Mouse (Mus musculus) right cerebral cortex, postnatal 14 days (tissue): ENCODE measurements around the gene Kcnip2.

ENCODE experiments used
- DNase-seq: peaks from one replicate; pipeline ENCODE4 v3.0.0; 2022

The Kcnip2 gene

GRCm38 (mm10) chr19:45780350-45780915 is 35.4 kb downstream of the Kcnip2 start:
- DNase-seq: no peak

- DNase-seq: no peak
These were observed 40.4 kb downstream of the Kcnip2 start for GRCm38 (mm10) chr19:45775486-45775885.

GRCm38 (mm10) chr19:45771501-45771900 is 44.4 kb downstream of the Kcnip2 start:
- DNase-seq: no peak

DNA sequence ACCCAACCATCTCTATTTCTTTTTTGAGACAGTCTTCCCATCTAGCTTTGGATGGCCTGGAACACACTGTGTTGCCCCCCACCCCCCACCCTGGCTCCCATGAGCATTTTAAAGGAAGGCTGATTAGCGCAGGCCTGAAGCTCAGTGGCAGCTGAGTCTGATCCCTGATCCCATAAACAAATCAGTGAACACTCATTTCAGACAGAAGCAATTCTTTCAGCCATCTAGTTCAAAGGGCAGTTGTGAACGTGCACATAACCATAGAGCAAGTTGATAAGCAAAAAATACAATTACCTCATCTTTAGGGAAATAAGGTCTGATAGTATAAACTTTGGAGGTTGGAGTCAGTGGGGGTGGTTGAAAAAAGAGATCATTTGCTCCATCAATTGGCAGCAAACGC is 55.1 kb downstream of the Kcnip2 start:
- DNase-seq: no peak

GRCm38 (mm10) chr19:45758671-45759070 is 57.2 kb downstream of the Kcnip2 start:
- no peak for DNase-seq

DNA sequence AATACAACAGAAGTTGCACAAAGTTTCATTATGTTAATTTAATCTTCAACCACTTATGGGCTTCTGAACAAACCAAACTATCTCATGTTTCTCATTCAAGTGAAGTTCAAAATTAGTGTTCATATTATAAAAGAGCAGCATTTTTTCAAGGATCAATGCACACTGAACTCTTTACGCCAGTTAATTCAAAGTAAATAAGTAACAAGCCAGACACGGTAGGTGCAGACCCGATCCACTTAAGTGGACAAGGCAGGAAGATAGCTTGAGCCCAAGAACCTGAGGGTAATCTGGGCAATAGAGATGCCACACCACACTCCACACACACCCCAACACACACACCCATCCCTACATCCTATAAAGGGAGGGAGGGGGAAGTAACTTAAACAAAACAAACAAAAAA is 62.3 kb downstream of the Kcnip2 start:
- no peak for DNase-seq

DNA sequence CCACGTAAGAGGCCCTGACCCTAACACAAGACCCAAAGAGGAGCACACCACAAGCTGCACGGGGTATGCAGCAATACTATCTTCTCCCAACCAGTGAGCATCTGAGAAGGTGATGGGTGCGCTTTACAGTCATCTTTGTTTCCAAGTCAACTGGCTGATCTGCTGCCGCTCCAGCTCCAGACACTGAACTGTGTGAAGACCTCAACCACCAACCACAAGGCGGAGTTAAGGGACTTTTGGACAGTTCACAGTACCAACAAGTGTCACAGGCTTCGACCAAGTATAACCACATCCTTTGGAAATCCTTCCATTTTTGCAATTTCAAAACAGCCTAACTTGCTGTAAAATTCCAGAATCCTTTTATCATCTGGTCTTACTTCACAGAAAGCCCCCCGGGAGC is 64.0 kb downstream of the Kcnip2 start:
- DNase-seq: no peak

DNA sequence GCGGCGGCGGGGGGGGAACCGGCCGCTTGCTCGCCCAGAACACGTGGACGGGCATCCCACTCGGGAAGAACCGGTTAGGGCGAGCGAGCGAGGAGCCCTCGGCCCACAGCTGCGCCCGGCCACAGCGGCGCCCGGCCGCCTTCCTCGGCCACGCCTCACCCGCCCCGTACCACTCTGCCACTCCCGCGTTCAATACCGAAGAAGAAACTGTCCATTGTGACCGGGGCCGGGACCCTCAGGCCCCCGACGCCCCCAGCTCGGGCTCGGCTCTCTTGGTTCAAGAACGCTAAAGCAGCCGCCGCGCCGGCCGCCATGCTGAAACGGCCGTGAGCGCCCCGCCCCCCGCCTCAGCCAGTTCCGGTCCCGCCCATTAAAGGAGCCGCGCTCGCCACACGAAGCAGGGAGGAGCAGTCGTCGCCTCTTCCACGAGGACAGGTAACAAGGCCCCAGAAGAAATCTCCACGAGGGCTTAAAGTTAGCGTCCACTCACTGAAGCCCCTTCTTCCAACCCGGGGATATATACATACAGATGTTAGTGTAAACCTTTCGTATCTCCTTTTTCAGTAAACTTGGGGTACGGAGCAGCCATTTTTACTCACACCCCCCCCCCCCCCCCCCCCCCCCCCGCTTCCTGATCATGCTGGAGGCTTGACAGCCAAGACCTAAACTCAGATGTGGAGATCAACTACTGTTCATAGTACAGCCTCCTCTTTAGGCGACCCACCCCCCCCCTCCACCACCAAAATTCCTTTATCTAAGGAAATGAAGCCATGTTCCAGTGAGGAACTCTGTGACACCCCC is 66.4 kb downstream of the Kcnip2 start, which contains the start of gene Npm3:
Gene Npm3 (minus strand): TSS at position 349 of the 801 bp plus-strand sequence.
- DNase-seq: peak; percentile 86

DNA sequence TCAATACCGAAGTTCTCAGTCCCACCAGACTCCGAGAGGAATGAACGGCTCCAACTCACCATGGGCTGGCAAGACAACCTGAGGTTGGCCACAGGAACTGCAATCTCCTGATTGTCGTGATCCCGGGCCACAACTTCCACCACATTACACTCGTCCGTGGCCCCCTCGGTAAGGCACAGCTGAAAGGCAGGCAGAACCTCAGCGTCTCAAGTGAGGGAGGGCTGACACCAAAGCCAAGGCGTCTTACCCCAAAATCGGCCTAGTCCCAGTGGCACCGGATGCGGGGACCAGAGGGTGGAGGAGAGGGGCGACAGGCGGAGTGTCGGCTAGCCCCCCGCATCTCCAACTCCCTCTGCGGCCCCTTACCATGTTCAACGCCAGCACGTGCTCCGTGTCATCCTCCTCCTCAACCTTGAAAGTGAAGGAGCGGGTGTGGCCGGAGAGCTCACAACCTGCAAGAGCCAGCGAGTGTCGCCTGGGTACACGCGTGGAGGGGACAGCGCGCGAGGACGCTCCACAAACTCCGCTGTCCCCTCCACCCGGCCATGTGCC is 67.1 kb downstream of the Kcnip2 start:
- DNase-seq: peak; percentile 21

- DNase-seq: no peak
These were observed 67.7 kb downstream of the Kcnip2 start for GRCm38 (mm10) chr19:45748206-45748605.

GRCm38 (mm10) chr19:45747028-45747867 is 68.6 kb downstream of the Kcnip2 start:
- peak; percentile 88 for DNase-seq

- DNase-seq: peak; percentile 73
These were observed 69.5 kb downstream of the Kcnip2 start for GRCm38 (mm10) chr19:45746153-45747020.

DNA sequence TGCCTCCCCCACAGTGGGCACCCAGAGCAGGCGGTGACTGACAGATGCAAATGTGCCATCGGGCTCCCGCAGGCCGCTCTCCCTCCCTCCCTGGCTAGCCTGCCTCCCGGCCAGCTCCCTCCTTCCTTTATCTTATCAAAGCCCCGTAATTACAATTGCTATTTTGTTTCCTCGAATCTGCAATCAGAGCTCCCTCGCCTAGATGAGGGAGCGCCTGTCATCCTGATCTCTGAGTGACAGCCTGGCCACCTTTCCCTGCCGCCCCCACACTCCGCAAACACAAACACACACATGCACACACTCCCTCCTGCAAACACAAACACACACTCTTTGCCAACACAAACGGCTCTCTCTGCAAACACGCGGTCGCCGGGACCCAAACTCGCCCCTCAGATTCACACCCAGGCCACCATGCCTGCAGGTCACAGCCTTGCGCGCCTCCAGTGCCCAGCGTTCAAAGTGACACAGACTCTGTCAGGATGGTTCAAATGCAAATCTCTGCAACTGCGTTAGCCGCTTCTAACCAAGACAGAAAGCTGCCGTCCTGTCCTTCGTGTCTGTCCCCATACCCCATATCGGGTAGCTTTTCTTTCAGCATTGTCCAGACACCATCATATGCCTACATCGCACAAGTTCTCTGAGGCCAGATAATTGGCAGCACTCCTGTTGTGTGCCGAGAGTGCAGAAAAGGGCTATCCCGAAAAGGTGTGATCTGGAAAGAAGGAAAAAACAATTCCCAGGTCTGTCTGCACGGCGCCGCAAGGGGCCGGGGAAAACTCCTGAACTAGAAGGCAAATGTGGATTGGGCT is 70.3 kb downstream of the Kcnip2 start:
- DNase-seq: no peak

DNA sequence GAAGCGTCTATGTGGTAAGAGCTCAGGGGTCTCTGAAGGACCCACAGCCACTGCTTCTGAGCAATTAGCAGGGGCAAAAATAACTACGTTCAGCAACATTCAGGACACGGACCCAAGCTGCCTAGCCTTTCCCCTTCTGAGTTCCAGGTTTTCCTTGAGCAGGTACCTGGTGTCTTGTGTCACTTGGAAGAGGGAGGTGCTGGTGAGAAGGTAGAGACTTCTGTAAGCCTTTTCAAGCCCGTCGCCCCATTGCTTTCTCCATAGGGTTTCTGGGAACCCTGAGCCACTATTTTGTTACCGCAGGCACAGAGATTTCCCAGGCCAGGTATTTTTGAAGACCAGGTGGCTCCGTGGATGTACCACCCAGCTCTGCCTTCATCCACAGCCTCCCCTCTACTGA is 72.2 kb downstream of the Kcnip2 start:
- DNase-seq: no peak

DNA sequence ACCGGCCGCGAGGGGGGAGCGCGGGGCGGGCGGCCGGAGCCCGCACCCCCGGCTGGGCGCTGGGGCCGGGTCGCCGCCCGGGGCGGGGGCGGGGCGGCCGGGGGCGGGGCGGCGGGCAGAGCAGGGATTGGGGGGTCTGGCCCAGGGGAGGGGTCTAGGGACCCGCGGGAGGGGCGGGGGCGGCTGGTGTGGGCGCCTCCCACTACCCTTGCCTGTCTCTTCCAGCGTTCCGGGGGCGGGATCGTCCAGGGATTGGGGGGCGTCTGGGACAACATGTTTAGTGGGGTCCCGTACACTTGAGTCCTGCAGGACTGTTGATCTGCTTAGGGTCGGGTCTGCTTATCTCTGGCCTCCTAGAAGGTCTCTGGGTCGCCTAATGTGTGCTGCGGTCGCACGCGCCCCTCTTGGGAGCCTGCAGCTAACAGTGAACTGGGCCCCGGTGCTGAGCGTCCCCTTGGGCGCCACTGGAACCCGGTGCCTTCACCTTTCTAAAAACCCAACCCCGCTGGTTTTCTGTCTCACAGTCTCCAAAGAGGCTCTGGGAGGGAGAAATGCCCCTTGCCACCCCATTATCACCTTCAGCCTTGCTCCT is 72.8 kb downstream of the Kcnip2 start:
- DNase-seq: no peak

- DNase-seq: no peak
These were observed 73.5 kb downstream of the Kcnip2 start, which contains the start of gene Fgf8 for GRCm38 (mm10) chr19:45742218-45742983. Gene Fgf8 (minus strand): TSS chr19:45742915.
